Mouse (Mus musculus) lung, postnatal 0 days (tissue): ENCODE data around the gene C1ql1. TPM values are rescaled to one million over a fixed set of nuclear protein-coding genes. Genes with fewer than 3 reads are reported as not detected.

Experiments
- ATAC-seq: fragments of 200-750 bp; cut with Nextera tagmentation; 2 replicates; pipeline ENCODE4 v1.8.0; 2017; ENCODE audit warnings: moderate library complexity
- DNase-seq: peaks from one replicate; pipeline ENCODE4 v3.0.0-alpha.2; 2016; ENCODE audit warnings: low spot score
- H3K27ac ChIP-seq: fragments of 300-500 bp; sonication (generic); 2 replicates; pipeline ENCODE4 v1.5.1; 2014; ENCODE audit warnings: antibody characterized with exemption, mild to moderate bottlenecking, low read length, mixed read lengths
- H3K27me3 ChIP-seq: fragments of 300-500 bp; sonication (generic); replicated peaks from 2 replicates; pipeline ENCODE4 v1.6.1; 2014; ENCODE audit warnings: low read length, mixed read lengths; ENCODE audit not compliant: insufficient read depth
- H3K36me3 ChIP-seq: fragments of 300-500 bp; sonication (generic); 2 replicates; pipeline ENCODE4 v1.6.1; 2014; ENCODE audit warnings: low read length, mixed read lengths; ENCODE audit not compliant: insufficient read depth
- H3K4me1 ChIP-seq: fragments of 300-500 bp; sonication (generic); 2 replicates; pipeline ENCODE4 v1.6.1; 2014; ENCODE audit warnings: antibody characterized with exemption, low read depth, low read length, mixed read lengths; ENCODE audit not compliant: insufficient read depth
- H3K4me2 ChIP-seq: fragments of 300-500 bp; sonication (generic); replicated peaks from 2 replicates; pipeline ENCODE4 v1.6.1; 2014; ENCODE audit warnings: low read depth, mild to moderate bottlenecking, low read length, moderate library complexity, mixed read lengths
- H3K4me3 ChIP-seq: fragments of 300-500 bp; sonication (generic); 2 replicates; pipeline ENCODE4 v1.5.1; 2014; ENCODE audit warnings: low read depth, low read length
- H3K9ac ChIP-seq: fragments of 300-500 bp; sonication (generic); replicated peaks from 2 replicates; pipeline ENCODE4 v1.6.1; 2014; ENCODE audit warnings: low read depth, mild to moderate bottlenecking
- H3K9me3 ChIP-seq: fragments of 300-500 bp; sonication (generic); 2 replicates; pipeline ENCODE4 v1.6.1; 2016; ENCODE audit warnings: low read length, mixed read lengths
- CTCF ChIP-seq: IDR thresholded peaks from 2 replicates; pipeline ENCODE4 v1.5.1; 2016; ENCODE audit warnings: antibody characterized with exemption, mild to moderate bottlenecking
- EP300 ChIP-seq: IDR thresholded peaks from 2 replicates; pipeline ENCODE4 v1.6.1; 2016; ENCODE audit warnings: antibody characterized with exemption, mild to moderate bottlenecking, control low read depth
- WGBS: fragments of 180-500 bp; shearing (Covaris S2); extraction: QIAGEN DNeasy Blood & Tissue Kit; methylation state at CpG from one replicate; pipeline ENCODE4 v1.1.7; 2014; 5-methylcytosine and 5-hydroxymethylcytosine counted together
- polyA plus RNA-seq: library from polyadenylated mRNA; unstranded; fragments of >200 nt; fragmentation: Nextera tagmentation; extraction: Ambion mirVana; gene quantifications from 2 replicates; pipeline ENCODE4 v1.2.1, GENCODE M21; 2015

C1ql1 gene
- polyA plus RNA-seq, 1 experiment from 2014 or later, result 0.31 TPM

DNA sequence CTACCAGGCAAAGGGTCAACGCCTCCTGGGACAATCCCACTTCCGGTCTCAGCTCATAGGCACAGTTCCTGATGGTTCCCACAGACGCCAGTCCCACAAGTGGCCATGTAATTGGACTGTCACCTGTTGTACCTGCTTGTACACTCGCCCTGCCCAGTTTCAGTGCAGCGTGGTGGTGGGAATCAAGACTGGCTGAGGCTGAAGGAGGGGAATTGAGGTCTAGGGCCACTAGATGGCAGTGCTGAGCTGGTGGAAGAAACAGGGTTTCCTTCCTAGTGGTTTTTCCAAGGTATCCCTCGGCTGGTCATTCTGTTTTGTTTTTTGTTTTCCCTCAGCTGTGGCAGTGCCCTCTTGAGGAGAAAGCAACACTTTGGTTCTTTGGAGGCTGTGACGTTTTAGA, 45.7 kb downstream of the C1ql1 start, which contains the start of gene Gfap:
Gene Gfap, minus strand, starts transcription at position 150 of the 400 bp plus-strand sequence.
- Histone ChIP-seq H3K9me3 (no peaks in the 10 kb centered on the region), H3K9ac (no peak within 1 kb of the TSS), H3K4me1 (no peaks in the 10 kb centered on the region), H3K36me3 (no peaks in the 10 kb centered on the region), H3K27ac (no peak within 1 kb of the TSS), H3K4me3 (no peak within 1 kb of the TSS), H3K27me3 (0 out of 2 replicates have a peak, but pooled peaks cover 6% of the 10 kb centered on the region), H3K4me2 (no peak within 1 kb of the TSS; the same call in 1 of the 2 replicates)
- peak; percentile 81 for ATAC-seq
- peak; percentile 93 for DNase-seq
- TF ChIP-seq EP300 (no peak), CTCF (peak; percentile 99)
- WGBS, result 8% methylated on average over 7 of the region's 7 CpGs

DNA sequence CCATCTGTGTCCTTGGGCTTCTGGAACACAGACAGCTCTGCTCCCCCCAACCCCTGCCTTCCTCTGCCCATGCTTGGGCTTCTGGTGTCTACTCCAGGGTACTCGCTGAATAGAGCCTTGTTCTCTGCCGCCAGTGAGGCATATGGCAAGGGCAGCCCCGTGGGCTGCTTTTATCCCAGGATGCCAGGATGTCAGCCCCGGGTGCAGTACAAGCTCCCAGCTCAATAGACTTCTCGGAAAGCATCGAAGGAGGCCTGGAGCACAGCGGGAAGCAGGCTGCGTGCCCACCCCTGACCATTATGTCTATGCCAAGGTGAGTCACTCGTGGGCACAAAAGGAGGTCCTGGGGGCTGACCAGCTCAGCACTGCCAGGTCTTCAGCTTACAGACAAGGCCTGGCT, 48.1 kb downstream of the C1ql1 start:
- no peak for TF ChIP-seq EP300
- TF ChIP-seq CTCF, result no peak
- H3K4me1 ChIP-seq, result 0 out of 2 replicates have a peak, but pooled peaks cover under 1% of the 10 kb centered on the region
- WGBS, result 77% methylated on average over 9 of the region's 9 CpGs
- H3K27me3 ChIP-seq, result 0 out of 2 replicates have a peak, but pooled peaks cover 16% of the 10 kb centered on the region
- no peaks in the 10 kb centered on the region for H3K9me3 ChIP-seq
- H3K4me3 ChIP-seq, result no peak overlapping the region
- no peak overlapping the region for H3K4me2 ChIP-seq
- no peak overlapping the region for H3K27ac ChIP-seq
- no peak for ATAC-seq
- H3K9ac ChIP-seq, result no peak overlapping the region
- H3K36me3 ChIP-seq, result no peaks in the 10 kb centered on the region
- no peak for DNase-seq

GRCm38 (mm10) chr11:102896641-102897040, 49.8 kb downstream of the C1ql1 start:
- Histone ChIP-seq H3K9ac (no peak overlapping the region), H3K9me3 (no peaks in the 10 kb centered on the region), H3K27ac (no peak overlapping the region), H3K4me2 (no peak overlapping the region), H3K36me3 (no peaks in the 10 kb centered on the region), H3K4me3 (no peak overlapping the region), H3K4me1 (0 out of 2 replicates have a peak, but pooled peaks cover 3% of the 10 kb centered on the region), H3K27me3 (0 out of 2 replicates have a peak, but pooled peaks cover 19% of the 10 kb centered on the region)
- no peak for ATAC-seq
- TF ChIP-seq CTCF (no peak), EP300 (no peak)
- 69% methylated on average over 20 of the region's 20 CpGs for WGBS
- no peak for DNase-seq

GRCm38 (mm10) chr11:102895779-102896178, 50.7 kb downstream of the C1ql1 start:
- WGBS, result 57% methylated on average over 9 of the region's 9 CpGs
- no peak overlapping the region for H3K4me2 ChIP-seq
- DNase-seq, result no peak

DNA sequence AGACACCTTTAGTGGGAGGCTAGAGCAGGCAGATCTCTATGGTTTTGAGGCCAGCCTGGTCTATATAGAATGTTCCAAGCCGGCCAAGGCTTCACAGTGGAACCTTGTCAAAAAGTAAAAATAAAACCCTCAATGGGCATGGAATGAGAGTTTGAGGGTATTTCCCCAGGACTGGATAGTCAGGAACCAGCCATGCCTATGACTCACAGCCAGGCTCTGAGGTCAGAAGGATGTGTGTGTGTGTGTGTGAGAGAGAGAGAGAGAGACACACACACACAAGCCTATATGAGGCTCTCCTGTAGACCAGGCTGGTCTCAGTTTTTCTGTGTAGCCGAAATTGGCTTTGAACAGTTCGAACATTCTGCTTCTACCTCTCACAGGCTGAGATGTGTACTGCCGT, 51.8 kb downstream of the C1ql1 start:
- Histone ChIP-seq H3K4me2 (no peak overlapping the region), H3K9me3 (no peaks in the 10 kb centered on the region), H3K27me3 (0 out of 2 replicates have a peak, but pooled peaks cover 19% of the 10 kb centered on the region), H3K4me3 (no peak overlapping the region), H3K27ac (no peak overlapping the region), H3K9ac (no peak overlapping the region), H3K4me1 (0 out of 2 replicates have a peak, but pooled peaks cover 3% of the 10 kb centered on the region), H3K36me3 (no peaks in the 10 kb centered on the region)
- TF ChIP-seq EP300 (no peak), CTCF (no peak)
- DNase-seq (no peak), ATAC-seq (no peak)
- WGBS, result 81% methylated on average over 4 of the region's 4 CpGs

More at GRCm38 (mm10) chr11:102895779-102896178, 50.7 kb downstream of the C1ql1 start:
- Histone ChIP-seq H3K36me3 (no peaks in the 10 kb centered on the region), H3K4me3 (no peak overlapping the region), H3K27me3 (0 out of 2 replicates have a peak, but pooled peaks cover 19% of the 10 kb centered on the region), H3K4me1 (0 out of 2 replicates have a peak, but pooled peaks cover 3% of the 10 kb centered on the region), H3K9ac (no peak overlapping the region), H3K27ac (no peak overlapping the region), H3K9me3 (no peaks in the 10 kb centered on the region)
- no peak for TF ChIP-seq EP300
- no peak for TF ChIP-seq CTCF
- ATAC-seq, result no peak

GRCm38 (mm10) chr11:102893015-102893651, 53.4 kb downstream of the C1ql1 start:
- peak overlapping the region; percentile 24; the same call in 1 of the 2 replicates for H3K9ac ChIP-seq
- DNase-seq (peak; percentile 93), ATAC-seq (peak; percentile 92)
- peak overlapping the region; percentile 34 for H3K4me3 ChIP-seq
- 0 out of 2 replicates have a peak, but pooled peaks cover 19% of the 10 kb centered on the region for H3K27me3 ChIP-seq
- no peaks in the 10 kb centered on the region for H3K9me3 ChIP-seq
- H3K4me1 ChIP-seq, result 0 out of 2 replicates have a peak, but pooled peaks cover 3% of the 10 kb centered on the region
- H3K36me3 ChIP-seq, result no peaks in the 10 kb centered on the region
- TF ChIP-seq EP300 (no peak), CTCF (peak; percentile 91)
- H3K4me2 ChIP-seq, result peak overlapping the region; percentile 52
- H3K27ac ChIP-seq, result no peak overlapping the region
- WGBS, result 3% methylated on average over 43 of the region's 43 CpGs
